Mouse (Mus musculus): ENCODE measurements around the gene Nvl.

Nvl gene

GRCm38 (mm10) chr1:181068344-181068743 is 75.7 kb downstream of the Nvl start:
- no peak for DNase-seq (ENCODE audit: low spot score in 2 of 2)

GRCm38 (mm10) chr1:181064648-181065047 is 79.4 kb downstream of the Nvl start:
- no peak for DNase-seq (ENCODE audit: low spot score in 2 of 2)

- no peak for DNase-seq (ENCODE audit: low spot score in 2 of 2)
Measured at GRCm38 (mm10) chr1:181063991-181064390, 80.0 kb downstream of the Nvl start.

GRCm38 (mm10) chr1:181061784-181062485 is 82.1 kb downstream of the Nvl start:
- no peak for DNase-seq (ENCODE audit: low spot score in 2 of 2)

GRCm38 (mm10) chr1:181052898-181053297 is 91.1 kb downstream of the Nvl start:
- DNase-seq (ENCODE audit: low spot score in 2 of 2) = no peak

GRCm38 (mm10) chr1:181050937-181051336 is 93.1 kb downstream of the Nvl start, which contains the start of gene 9130409I23Rik:
Gene 9130409I23Rik (plus strand): TSS chr1:181051237.
- DNase-seq (ENCODE audit: low spot score in 2 of 2) = no peak

- DNase-seq (ENCODE audit: low spot score in 2 of 2) = no peak
Measured at GRCm38 (mm10) chr1:181049328-181049842, 94.6 kb downstream of the Nvl start.

- no peak for DNase-seq (ENCODE audit: low spot score in 2 of 2)
Measured at GRCm38 (mm10) chr1:181047520-181047919, 96.5 kb downstream of the Nvl start.

GRCm38 (mm10) chr1:181039652-181040051 is 104.4 kb downstream of the Nvl start:
- no peak for DNase-seq (ENCODE audit: low spot score in 2 of 2)

- DNase-seq (ENCODE audit: low spot score in 2 of 2) = no peak
Measured at GRCm38 (mm10) chr1:181037623-181038022, 106.4 kb downstream of the Nvl start.

Data from frontal cortex, postnatal 14 days (tissue).